ENCODE assay signal across 8 mouse cellular contexts in the genomic region with DNA sequence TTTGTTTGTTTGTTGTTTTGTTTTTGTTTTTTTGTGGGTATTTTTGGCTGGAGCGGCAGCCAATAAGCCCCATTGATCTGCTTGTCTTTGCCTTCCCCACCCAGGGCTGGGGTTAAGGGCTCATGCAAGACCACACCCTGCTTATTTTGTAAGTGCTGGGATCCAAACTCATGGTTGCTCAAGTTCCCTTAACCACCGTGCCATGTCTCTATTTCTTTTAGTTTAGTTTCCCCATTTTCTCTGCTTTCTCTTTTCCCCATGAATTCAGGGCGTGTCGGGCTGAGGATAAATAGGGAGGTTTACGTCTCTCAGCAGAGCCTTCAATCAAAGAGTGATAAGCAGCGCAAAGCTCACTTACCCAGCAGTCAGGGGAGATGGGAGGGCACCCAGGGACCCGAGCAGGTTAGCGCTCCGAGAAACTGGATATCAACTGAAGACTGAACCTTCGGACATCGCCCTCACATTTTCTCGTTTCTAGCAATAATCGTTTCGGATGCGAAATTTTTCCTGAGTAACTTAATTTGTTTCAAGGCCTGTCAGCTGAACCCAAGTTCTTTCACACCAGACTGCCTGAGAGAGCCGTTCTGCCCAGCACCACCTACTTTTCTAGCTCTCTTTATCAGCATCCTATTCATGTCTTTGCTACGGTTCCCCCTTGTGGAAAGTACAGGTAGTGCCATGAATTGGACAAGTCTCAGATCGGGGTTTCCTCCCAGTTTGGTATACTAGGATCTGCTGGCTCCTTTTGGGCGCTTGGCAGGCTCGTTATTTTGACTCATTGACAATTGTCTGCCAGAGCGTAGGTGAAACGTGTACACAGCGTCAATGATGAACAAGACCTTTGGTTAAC. TPM values are rescaled to one million over a fixed set of nuclear protein-coding genes. Genes with fewer than 3 reads are reported as not detected.
DNase-seq lines count a peak whose midpoint lies in the region; ATAC-seq lines count a peak whose summit lies in the region.

No protein-coding gene starts in this region.

- H3K36me3 ChIP-seq in hindbrain, embryonic 15.5 days: no peaks in the 10 kb centered on the region

- DNase-seq in ZHBTc4 (ENCODE audit: low read depth, low spot score): peak; percentile 93
- peak; percentile 75 to 92 for DNase-seq in cerebellum, postnatal 36 days
- peak; percentile 80 to 95 for DNase-seq in frontal cortex, postnatal 36 days (ENCODE audit: low spot score in 2 of 2)
- peak; percentile 69 to 81 for DNase-seq in layer of hippocampus, postnatal 36 days
- peak; percentile 87 for DNase-seq in lung, postnatal 14 days
- peak; percentile 95 for DNase-seq in retina, embryonic 14.5 days (ENCODE audit: low spot score)
- DNase-seq in urinary bladder, postnatal 25 days (ENCODE audit: low spot score): peak; percentile 64

- peaks cover 24% of the 10 kb centered on the region for H3K4me1 ChIP-seq in hindbrain, embryonic 15.5 days (replicated peaks)

- H3K4me3 ChIP-seq in hindbrain, embryonic 15.5 days: no peak overlapping the region

- H3K27ac ChIP-seq in hindbrain, embryonic 15.5 days (replicated peaks): no peak overlapping the region

- WGBS in hindbrain, embryonic 15.5 days: 18% methylated on average over 23 of the region's 23 CpGs

- H3K9me3 ChIP-seq in hindbrain, embryonic 15.5 days: no peaks in the 10 kb centered on the region

- no peaks in the 10 kb centered on the region for H3K27me3 ChIP-seq in hindbrain, embryonic 15.5 days

- H3K9ac ChIP-seq in hindbrain, embryonic 15.5 days: no peak overlapping the region

- peak overlapping the region; percentile 40 for H3K4me2 ChIP-seq in hindbrain, embryonic 15.5 days

- ATAC-seq in hindbrain, embryonic 15.5 days (ENCODE audit: low FRiP score, low read depth): peak; percentile 33; the same call in 1 of the 2 replicates

RNA-seq across cellular contexts. Expression of a gene that starts 4.7 kb away (rescaled TPM):
- 18.7 and 25.1 TPM in 2 replicates for polyA plus RNA-seq in hindbrain, embryonic 15.5 days (2015; fragmentation: Nextera tagmentation; extraction: Ambion mirVana)
- 10 to 100 TPM; 34.6 to 38.9 TPM for total RNA-seq in layer of hippocampus, postnatal 36 days (2021)

RNA-seq across cellular contexts. Expression of a gene that starts 11.3 kb away (rescaled TPM):
- 41.3 and 47.1 TPM in 2 replicates for polyA plus RNA-seq in hindbrain, embryonic 15.5 days (2015; fragmentation: Nextera tagmentation; extraction: Ambion mirVana)
- 10 to 100 TPM; 29.7 to 33.1 TPM for total RNA-seq in layer of hippocampus, postnatal 36 days (2021)

RNA-seq across cellular contexts. Expression of a gene that starts 23.2 kb away (rescaled TPM):
- 0.59 and 3.5 TPM in 2 replicates for polyA plus RNA-seq in hindbrain, embryonic 15.5 days (2015; fragmentation: Nextera tagmentation; extraction: Ambion mirVana)
- 1 to 10 TPM in 1 of 2 experiments, not detected in 1; 2.2 TPM for total RNA-seq in layer of hippocampus, postnatal 36 days (2021)

RNA-seq across cellular contexts. Expression of a gene that starts 30.0 kb away (rescaled TPM):
- polyA plus RNA-seq in hindbrain, embryonic 15.5 days (2015; fragmentation: Nextera tagmentation; extraction: Ambion mirVana): 499 and 517 TPM in 2 replicates
- total RNA-seq in layer of hippocampus, postnatal 36 days (2021): 100 to 1,000 TPM; 183 to 193 TPM
